Mouse (Mus musculus): ENCODE data around the gene Ap4e1.

- no peak for TF ChIP-seq POLR2A (IDR thresholded peaks at IDR 0.05; ENCODE audit: insufficient read depth, low read length)
- TF ChIP-seq EP300 (IDR thresholded peaks at IDR 0.05; ENCODE audit: insufficient read depth, low read depth, low read length), result no peak
- TF ChIP-seq CTCF (IDR thresholded peaks at IDR 0.05; ENCODE audit: low read depth, low read length), result no peak
Measured at GRCm38 (mm10) chr2:127004046-127004445, 4.5 kb upstream of the Ap4e1 start.

All from ES-Bruce4 (cell line).